Comparison of ENCODE assay signal across 8 mouse cellular contexts in genomic region chr2:167492713-167493636, GRCm38 (mm10). TPM values are rescaled to one million over a fixed set of nuclear protein-coding genes. Genes with fewer than 3 reads are reported as not detected.
DNase-seq lines count a peak whose midpoint lies in the region; ATAC-seq and TF ChIP-seq lines count a peak whose summit lies in the region.

TSS of gene Spata2 (minus strand) at chr2:167492887.

- H3K9me3 ChIP-seq in heart, embryonic 10.5 days, result no peaks in the 10 kb centered on the region
- no peaks in the 10 kb centered on the region for H3K9me3 ChIP-seq in kidney, embryonic 15.5 days (replicated peaks)

- peak within 1 kb of the TSS; percentile 74 for H3K4me3 ChIP-seq in bone marrow macrophage, adult 2 months (ENCODE audit: insufficient read depth, low read length)
- peak within 1 kb of the TSS; percentile 85 for H3K4me3 ChIP-seq in embryonic fibroblast, embryonic 13.5 days (ENCODE audit: insufficient read depth, low read length)
- H3K4me3 ChIP-seq in heart, embryonic 10.5 days, result peak within 1 kb of the TSS; percentile 100
- peak within 1 kb of the TSS; percentile 80 for H3K4me3 ChIP-seq in kidney, embryonic 15.5 days (replicated peaks)

- WGBS in heart, embryonic 10.5 days, result 2% methylated on average over 63 of the region's 63 CpGs
- 2% methylated on average over 63 of the region's 63 CpGs for WGBS in kidney, embryonic 15.5 days

- peak; percentile 88 for ATAC-seq in kidney, embryonic 15.5 days (replicated peaks; ENCODE audit: low FRiP score)
- peak; percentile 85 for ATAC-seq in monocyte, adult 5-6 weeks (replicated peaks; ENCODE audit: insufficient number of reproducible peaks, low FRiP score, low TSS enrichment, poor library complexity, severe bottlenecking)

- peak within 1 kb of the TSS; percentile 90 for H3K9ac ChIP-seq in kidney, embryonic 15.5 days

- H3K27me3 ChIP-seq in heart, embryonic 10.5 days (ENCODE audit: insufficient read depth, poor library complexity, severe bottlenecking), result no peaks in the 10 kb centered on the region
- no peaks in the 10 kb centered on the region for H3K27me3 ChIP-seq in kidney, embryonic 15.5 days

- peak within 1 kb of the TSS; percentile 94 for H3K27ac ChIP-seq in bone marrow macrophage, adult 2 months (ENCODE audit: insufficient read depth, low read depth, low read length)
- peak within 1 kb of the TSS; percentile 78 for H3K27ac ChIP-seq in embryonic fibroblast, embryonic 13.5 days (ENCODE audit: insufficient read depth, low read length)
- H3K27ac ChIP-seq in heart, embryonic 10.5 days, result peak within 1 kb of the TSS; percentile 96
- peak within 1 kb of the TSS; percentile 99 for H3K27ac ChIP-seq in kidney, embryonic 15.5 days

- DNase-seq in A20 (ENCODE audit: low read depth, low spot score), result peak; percentile 95
- peak; percentile 95 for DNase-seq in heart, embryonic 10.5 days (ENCODE audit: low spot score)
- peak; percentile 91 for DNase-seq in liver
- peak; percentile 92 to 97 for DNase-seq in spleen, postnatal 4 days (ENCODE audit: low spot score in 2 of 2)

- TF ChIP-seq POLR2A in bone marrow macrophage, adult 2 months (IDR thresholded peaks at IDR 0.05; ENCODE audit: borderline replicate concordance, low read depth, low read length), result no peak
- peak; percentile 60 for TF ChIP-seq POLR2A in embryonic fibroblast, embryonic 13.5 days (IDR thresholded peaks at IDR 0.05; ENCODE audit: low read depth, low read length)

- TF ChIP-seq CTCF in bone marrow macrophage, adult 2 months (IDR thresholded peaks at IDR 0.05; ENCODE audit: low read depth, low read length), result no peak
- TF ChIP-seq CTCF in embryonic fibroblast, embryonic 13.5 days (IDR thresholded peaks at IDR 0.05; ENCODE audit: borderline replicate concordance, insufficient read depth, low read length), result no peak

- peaks cover 14% of the 10 kb centered on the region for H3K36me3 ChIP-seq in heart, embryonic 10.5 days
- H3K36me3 ChIP-seq in kidney, embryonic 15.5 days, result peaks cover 7% of the 10 kb centered on the region; the same call in 1 of the 2 replicates

- H3K4me1 ChIP-seq in bone marrow macrophage, adult 2 months (ENCODE audit: control insufficient read depth, insufficient read depth, low read length), result peaks cover 33% of the 10 kb centered on the region
- H3K4me1 ChIP-seq in embryonic fibroblast, embryonic 13.5 days (ENCODE audit: control insufficient read depth, insufficient read depth, low read length), result 0 out of 2 replicates have a peak, but pooled peaks cover 5% of the 10 kb centered on the region
- peaks cover 22% of the 10 kb centered on the region for H3K4me1 ChIP-seq in heart, embryonic 10.5 days
- H3K4me1 ChIP-seq in kidney, embryonic 15.5 days, result peaks cover 30% of the 10 kb centered on the region

- peak within 1 kb of the TSS; percentile 69 for H3K4me2 ChIP-seq in kidney, embryonic 15.5 days

RNA-seq across cellular contexts. Expression of gene Spata2, which starts in this region (rescaled TPM):
- polyA plus RNA-seq in bone marrow macrophage, adult 2 months (2012; ENCODE audit: insufficient read depth, insufficient read length, missing spikeins), result 11.9 and 14.2 TPM in 2 replicates
- polyA plus RNA-seq in embryonic fibroblast, embryonic 13.5 days (2011; ENCODE audit: insufficient read length, low read depth, missing spikeins), result 14.7 and 17.5 TPM in 2 replicates
- polyA plus RNA-seq in heart, embryonic 10.5 days (2016; fragmentation: Nextera tagmentation; extraction: Ambion mirVana), result 16.5 and 17.4 TPM in 2 replicates
- polyA plus RNA-seq in kidney, embryonic 15.5 days (2015; fragmentation: Nextera tagmentation; extraction: Ambion mirVana), result 17.8 and 17.9 TPM in 2 replicates
- 7.3 to 13.8 TPM (median 9.6 TPM) in 3 replicates for total RNA-seq in monocyte, adult 5-6 weeks (2017)

Comparison
In these comparisons a context has a peak if more than half of its experiments do, and no peak if none do; other contexts are left out.
1. Peak in every context shown above with its lines: DNase-seq, ATAC-seq, H3K4me3 ChIP-seq and H3K27ac ChIP-seq.